Mouse (Mus musculus) cortical plate, adult 2 months (tissue): ENCODE data around the gene Atg101.
A peak's percentile ranks its signal among the peaks of the same experiment; 100 is the strongest.

Experiments used
- CTCF ChIP-seq: fragments of 200-500 bp; IDR thresholded peaks from 2 replicates; pipeline ENCODE4 v1.5.1; 2011; ENCODE audit warnings: mild to moderate bottlenecking, control low read depth, low read length; ENCODE audit not compliant: insufficient read depth; ENCODE audit errors: extremely low read depth
- POLR2A ChIP-seq: fragments of 200-500 bp; IDR thresholded peaks from 2 replicates; pipeline ENCODE4 v1.6.1; 2011; ENCODE audit warnings: mild to moderate bottlenecking, low read length, control low read depth; ENCODE audit not compliant: insufficient read depth; ENCODE audit errors: extremely low read depth

DNA sequence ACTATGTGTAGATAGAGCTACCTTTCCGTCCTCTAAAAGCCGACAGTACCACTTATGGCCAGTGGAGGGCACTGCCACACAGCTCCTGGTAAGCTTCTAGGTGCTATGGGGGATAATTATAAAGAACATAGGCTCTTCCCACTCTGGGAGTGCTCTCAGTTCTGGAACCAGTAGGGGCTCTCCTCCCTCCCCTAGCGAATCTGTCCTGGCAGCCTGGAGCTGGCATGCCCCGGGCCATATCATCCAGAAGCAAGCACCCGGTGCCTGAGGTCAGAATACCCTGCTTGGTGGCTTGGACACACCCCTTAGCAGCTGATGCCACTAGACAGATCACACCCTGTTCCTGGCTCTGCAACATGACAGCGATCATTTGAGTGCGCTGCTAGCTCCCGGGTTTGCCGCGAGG lies 43.3 kb upstream of the Atg101 start:
- peak; percentile 99 for TF ChIP-seq CTCF
- TF ChIP-seq POLR2A: no peak
